Mouse (Mus musculus): ENCODE data around the gene Cps1. TPM values are rescaled to one million over a fixed set of nuclear protein-coding genes. Genes with fewer than 3 reads are reported as not detected.

The Cps1 gene
- polyA plus RNA-seq, 1 experiment = not detected

GRCm38 (mm10) chr1:67197335-67197734 lies 74.5 kb downstream of the Cps1 start:
- no peaks in the 10 kb centered on the region for H3K4me1 ChIP-seq (ENCODE audit: control insufficient read depth, insufficient read depth, low read length)
- WGBS = 94% methylated on average over 2 of the region's 2 CpGs
- no peak overlapping the region for H3K4me3 ChIP-seq (ENCODE audit: insufficient read depth, low read depth, low read length)
- H3K27ac ChIP-seq (ENCODE audit: insufficient read depth, low read depth, low read length) = no peak overlapping the region
- no peak for TF ChIP-seq POLR2A (IDR thresholded peaks at IDR 0.05; ENCODE audit: insufficient read depth, low read depth, low read length)
- no peak for TF ChIP-seq CTCF (IDR thresholded peaks at IDR 0.05; ENCODE audit: insufficient read depth, low read depth, low read length)

- TF ChIP-seq CTCF (IDR thresholded peaks at IDR 0.05; ENCODE audit: insufficient read depth, low read depth, low read length) (no peak), POLR2A (IDR thresholded peaks at IDR 0.05; ENCODE audit: insufficient read depth, low read depth, low read length) (no peak)
- WGBS = 28% methylated on average over 2 of the region's 2 CpGs
- H3K4me1 ChIP-seq (ENCODE audit: control insufficient read depth, insufficient read depth, low read length) = no peaks in the 10 kb centered on the region
- H3K27ac ChIP-seq (ENCODE audit: insufficient read depth, low read depth, low read length) = no peak overlapping the region
- no peak overlapping the region for H3K4me3 ChIP-seq (ENCODE audit: insufficient read depth, low read depth, low read length)
Measured at GRCm38 (mm10) chr1:67218339-67218944, 95.6 kb downstream of the Cps1 start.

- Histone ChIP-seq H3K4me1 (ENCODE audit: control insufficient read depth, insufficient read depth, low read length) (no peaks in the 10 kb centered on the region), H3K4me3 (ENCODE audit: insufficient read depth, low read depth, low read length) (no peak overlapping the region), H3K27ac (ENCODE audit: insufficient read depth, low read depth, low read length) (no peak overlapping the region)
- WGBS = 75% methylated on average over 7 of the region's 7 CpGs
- TF ChIP-seq CTCF (IDR thresholded peaks at IDR 0.05; ENCODE audit: insufficient read depth, low read depth, low read length) (no peak), POLR2A (IDR thresholded peaks at IDR 0.05; ENCODE audit: insufficient read depth, low read depth, low read length) (no peak)
Measured at GRCm38 (mm10) chr1:67223666-67224065, 100.8 kb downstream of the Cps1 start.

GRCm38 (mm10) chr1:67234861-67235260 lies 112.0 kb downstream of the Cps1 start:
- Histone ChIP-seq H3K27ac (ENCODE audit: insufficient read depth, low read depth, low read length) (no peak overlapping the region), H3K4me3 (ENCODE audit: insufficient read depth, low read depth, low read length) (no peak overlapping the region), H3K4me1 (ENCODE audit: control insufficient read depth, insufficient read depth, low read length) (no peaks in the 10 kb centered on the region)
- 69% methylated on average over 2 of the region's 2 CpGs for WGBS
- no peak for TF ChIP-seq CTCF (IDR thresholded peaks at IDR 0.05; ENCODE audit: insufficient read depth, low read depth, low read length)

GRCm38 (mm10) chr1:67235468-67236217 lies 112.8 kb downstream of the Cps1 start:
- 25% methylated on average over 7 of the region's 7 CpGs for WGBS
- no peak overlapping the region for H3K4me3 ChIP-seq (ENCODE audit: insufficient read depth, low read depth, low read length)
- H3K4me1 ChIP-seq (ENCODE audit: control insufficient read depth, insufficient read depth, low read length) = no peaks in the 10 kb centered on the region
- TF ChIP-seq POLR2A (IDR thresholded peaks at IDR 0.05; ENCODE audit: insufficient read depth, low read depth, low read length) (no peak), CTCF (IDR thresholded peaks at IDR 0.05; ENCODE audit: insufficient read depth, low read depth, low read length) (no peak)
- H3K27ac ChIP-seq (ENCODE audit: insufficient read depth, low read depth, low read length) = no peak overlapping the region

- Histone ChIP-seq H3K4me3 (ENCODE audit: insufficient read depth, low read depth, low read length) (no peak overlapping the region), H3K4me1 (ENCODE audit: control insufficient read depth, insufficient read depth, low read length) (no peaks in the 10 kb centered on the region), H3K27ac (ENCODE audit: insufficient read depth, low read depth, low read length) (no peak overlapping the region)
- WGBS = 90% methylated on average over 1 of the region's 1 CpGs
- TF ChIP-seq POLR2A (IDR thresholded peaks at IDR 0.05; ENCODE audit: insufficient read depth, low read depth, low read length) = no peak
- no peak for TF ChIP-seq CTCF (IDR thresholded peaks at IDR 0.05; ENCODE audit: insufficient read depth, low read depth, low read length)
Measured at GRCm38 (mm10) chr1:67238446-67238845, 115.6 kb downstream of the Cps1 start.

- no peak for TF ChIP-seq CTCF (IDR thresholded peaks at IDR 0.05; ENCODE audit: insufficient read depth, low read depth, low read length)
- Histone ChIP-seq H3K27ac (ENCODE audit: insufficient read depth, low read depth, low read length) (no peak overlapping the region), H3K4me1 (ENCODE audit: control insufficient read depth, insufficient read depth, low read length) (no peaks in the 10 kb centered on the region), H3K4me3 (ENCODE audit: insufficient read depth, low read depth, low read length) (no peak overlapping the region)
- WGBS = 88% methylated on average over 1 of the region's 1 CpGs
Measured at GRCm38 (mm10) chr1:67238941-67239340, 116.1 kb downstream of the Cps1 start.

- TF ChIP-seq POLR2A (IDR thresholded peaks at IDR 0.05; ENCODE audit: insufficient read depth, low read depth, low read length) = no peak
- TF ChIP-seq CTCF (IDR thresholded peaks at IDR 0.05; ENCODE audit: insufficient read depth, low read depth, low read length) = no peak
- Histone ChIP-seq H3K4me3 (ENCODE audit: insufficient read depth, low read depth, low read length) (no peak overlapping the region), H3K4me1 (ENCODE audit: control insufficient read depth, insufficient read depth, low read length) (no peaks in the 10 kb centered on the region), H3K27ac (ENCODE audit: insufficient read depth, low read depth, low read length) (no peak overlapping the region)
- 59% methylated on average over 1 of the region's 1 CpGs for WGBS
Measured at GRCm38 (mm10) chr1:67265222-67265621, 142.4 kb downstream of the Cps1 start.

- Histone ChIP-seq H3K4me1 (ENCODE audit: control insufficient read depth, insufficient read depth, low read length) (no peaks in the 10 kb centered on the region), H3K4me3 (ENCODE audit: insufficient read depth, low read depth, low read length) (no peak overlapping the region), H3K27ac (ENCODE audit: insufficient read depth, low read depth, low read length) (no peak overlapping the region)
- TF ChIP-seq CTCF (IDR thresholded peaks at IDR 0.05; ENCODE audit: insufficient read depth, low read depth, low read length) (no peak), POLR2A (IDR thresholded peaks at IDR 0.05; ENCODE audit: insufficient read depth, low read depth, low read length) (no peak)
Measured at GRCm38 (mm10) chr1:67267972-67268371, 145.1 kb downstream of the Cps1 start.
